Mouse (Mus musculus): ENCODE data around the gene Cacfd1.

GRCm38 (mm10) chr2:27027618-27028436 is 18.1 kb downstream of the Cacfd1 start, which contains the start of gene Slc2a6:
- no peak for TF ChIP-seq GATA1 (IDR thresholded peaks at IDR 0.05; ENCODE audit: borderline replicate concordance, low read length)
- no peak for TF ChIP-seq FLI1 (IDR thresholded peaks at IDR 0.05; ENCODE audit: low read length)

Measured in megakaryocyte, embryonic 14.5 days (primary cell).